Mouse (Mus musculus) stomach, embryonic 14.5 days (tissue): Measurements from ENCODE around the gene Tmem161a. TPM values are rescaled to one million over a fixed set of nuclear protein-coding genes. Genes with fewer than 3 reads are reported as not detected.
"Not testable (repeated sequence)": the region's sequence is repeated elsewhere in the genome, so short reads cannot be mapped to it uniquely, and the experiment has no call there.

ENCODE experiments used
- ATAC-seq: fragments of 200-750 bp; cut with Nextera tagmentation; 2 replicates; pipeline ENCODE4 v1.8.0; 2017; ENCODE audit warnings: low read depth, moderate TSS enrichment; ENCODE audit not compliant: insufficient number of reproducible peaks, insufficient read depth, low FRiP score
- H3K27ac ChIP-seq: fragments of 300-500 bp; sonication (generic); 2 replicates; pipeline ENCODE4 v1.5.1; 2014; ENCODE audit warnings: mild to moderate bottlenecking, low read length, moderate library complexity, mixed read lengths
- H3K27me3 ChIP-seq: fragments of 300-500 bp; sonication (generic); 2 replicates; pipeline ENCODE4 v1.6.1; 2014; ENCODE audit warnings: low read length, control low read depth, mixed read lengths; ENCODE audit not compliant: control insufficient read depth, insufficient read depth
- H3K36me3 ChIP-seq: fragments of 300-500 bp; sonication (generic); 2 replicates; pipeline ENCODE4 v1.6.1; 2014; ENCODE audit warnings: mild to moderate bottlenecking, control low read depth, low read length, moderate library complexity, mixed read lengths; ENCODE audit not compliant: control insufficient read depth, insufficient read depth
- H3K4me1 ChIP-seq: fragments of 300-500 bp; sonication (generic); 2 replicates; pipeline ENCODE4 v1.6.1; 2014; ENCODE audit warnings: low read length, control low read depth, mixed read lengths; ENCODE audit not compliant: control insufficient read depth, insufficient read depth
- H3K4me2 ChIP-seq: fragments of 300-500 bp; sonication (generic); replicated peaks from 2 replicates; pipeline ENCODE4 v1.6.1; 2014; ENCODE audit warnings: low read depth, low read length, control low read depth
- H3K4me3 ChIP-seq: fragments of 300-500 bp; sonication (generic); 2 replicates; pipeline ENCODE4 v1.5.1; 2014; ENCODE audit warnings: low read depth, low read length, control low read depth
- H3K9ac ChIP-seq: fragments of 300-500 bp; sonication (generic); replicated peaks from 2 replicates; pipeline ENCODE4 v1.6.1; 2014; ENCODE audit warnings: low read depth, mild to moderate bottlenecking, control low read depth, low read length, moderate library complexity, mixed read lengths
- H3K9me3 ChIP-seq: fragments of 300-500 bp; sonication (generic); 2 replicates; pipeline ENCODE4 v1.6.1; 2016; ENCODE audit warnings: low read depth, low read length, control low read depth; ENCODE audit not compliant: control insufficient read depth
- WGBS: fragments of 180-500 bp; shearing (Covaris S2); extraction: QIAGEN DNeasy Blood & Tissue Kit; methylation state at CpG from one replicate; pipeline ENCODE4 v1.1.7; 2014; 5-methylcytosine and 5-hydroxymethylcytosine counted together
- polyA plus RNA-seq: library from polyadenylated mRNA; unstranded; fragments of >200 nt; fragmentation: Nextera tagmentation; extraction: Ambion mirVana; gene quantifications from 2 replicates; pipeline ENCODE4 v1.2.1, GENCODE M21; 2014

The Tmem161a gene
- polyA plus RNA-seq, 1 experiment from 2014 or later: 45.3 TPM

DNA sequence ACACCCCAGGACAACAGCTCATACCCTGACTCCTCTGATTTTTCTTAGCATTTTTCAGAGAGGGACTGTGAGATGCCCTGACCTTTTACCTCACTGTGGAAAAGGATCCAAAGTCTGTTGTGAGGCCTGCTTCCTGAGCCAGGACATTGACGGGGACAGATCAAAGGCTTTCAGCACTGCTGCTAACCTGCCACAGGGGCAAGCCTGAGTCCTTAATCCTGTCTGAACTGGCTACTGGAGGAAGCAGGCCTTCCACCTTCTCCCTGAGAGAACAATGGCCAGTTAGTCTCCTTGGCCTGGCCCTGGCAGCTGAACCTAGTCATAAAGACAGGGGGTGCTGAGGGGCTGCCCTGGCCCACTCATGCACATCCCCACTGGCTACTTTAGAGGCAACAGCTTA is 36.0 kb downstream of the Tmem161a start:
- Histone ChIP-seq H3K4me1 (peaks cover 9% of the 10 kb centered on the region; the same call in 1 of the 2 replicates), H3K9me3 (no peaks in the 10 kb centered on the region), H3K4me2 (no peak overlapping the region), H3K27me3 (no peaks in the 10 kb centered on the region), H3K36me3 (no peaks in the 10 kb centered on the region), H3K4me3 (no peak overlapping the region), H3K27ac (no peak overlapping the region), H3K9ac (no peak overlapping the region)
- WGBS: 45% methylated on average over 1 of the region's 1 CpGs
- no peak for ATAC-seq

DNA sequence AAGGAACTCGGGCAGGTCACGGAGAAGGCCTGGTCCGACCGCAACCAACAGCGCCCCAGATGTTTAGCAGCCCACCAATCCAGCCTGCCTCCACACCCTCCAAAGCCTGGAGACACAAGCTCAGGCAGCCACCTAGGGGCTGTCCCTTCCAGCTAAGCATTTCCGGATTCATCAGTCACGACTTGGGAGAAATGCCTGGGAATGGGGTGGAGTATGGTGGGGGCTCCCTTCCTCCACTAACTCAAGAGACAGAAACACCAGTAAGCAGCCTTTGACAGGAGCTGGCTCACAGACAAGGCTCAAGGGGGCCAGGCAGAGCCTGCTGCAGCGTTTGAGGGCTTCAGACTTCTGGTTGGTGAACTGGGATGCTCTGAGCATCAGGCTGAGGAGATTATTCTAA is 38.4 kb downstream of the Tmem161a start:
- Histone ChIP-seq H3K27ac (no peak overlapping the region), H3K27me3 (no peaks in the 10 kb centered on the region), H3K4me1 (peaks cover 9% of the 10 kb centered on the region; the same call in 1 of the 2 replicates), H3K9ac (no peak overlapping the region), H3K4me3 (no peak overlapping the region), H3K4me2 (0 out of 2 replicates have a peak overlapping the region, but pooled peaks have one; percentile 10), H3K36me3 (no peaks in the 10 kb centered on the region), H3K9me3 (no peaks in the 10 kb centered on the region)
- WGBS: 22% methylated on average over 8 of the region's 8 CpGs
- ATAC-seq: no peak

DNA sequence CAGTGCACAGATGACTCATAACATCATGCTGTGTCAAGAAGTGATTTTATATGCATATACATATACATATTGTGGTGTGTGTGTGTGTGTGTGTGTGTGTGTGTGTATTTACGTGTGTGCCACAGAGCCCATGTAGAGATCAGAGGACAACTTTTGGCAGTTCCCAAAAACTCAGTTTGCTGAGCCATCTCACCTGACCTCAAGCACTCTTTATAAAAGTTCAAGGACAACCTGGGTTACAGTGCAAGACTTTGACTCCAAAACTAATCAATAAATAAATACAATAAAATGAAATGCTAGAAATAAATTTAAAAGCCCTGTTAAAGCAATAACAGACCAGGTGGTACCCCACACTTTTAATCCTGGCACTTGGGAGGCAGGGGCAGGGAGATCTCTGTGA is 39.1 kb downstream of the Tmem161a start:
- Histone ChIP-seq H3K27ac (no peak overlapping the region), H3K36me3 (no peaks in the 10 kb centered on the region), H3K4me3 (peak overlapping the region; percentile 68), H3K9me3 (no peaks in the 10 kb centered on the region), H3K9ac (peak overlapping the region; percentile 63; the same call in 1 of the 2 replicates), H3K27me3 (no peaks in the 10 kb centered on the region), H3K4me2 (peak overlapping the region; percentile 99), H3K4me1 (peaks cover 9% of the 10 kb centered on the region; the same call in 1 of the 2 replicates)
- 67% methylated on average over 1 of the region's 1 CpGs for WGBS
- ATAC-seq: no peak

DNA sequence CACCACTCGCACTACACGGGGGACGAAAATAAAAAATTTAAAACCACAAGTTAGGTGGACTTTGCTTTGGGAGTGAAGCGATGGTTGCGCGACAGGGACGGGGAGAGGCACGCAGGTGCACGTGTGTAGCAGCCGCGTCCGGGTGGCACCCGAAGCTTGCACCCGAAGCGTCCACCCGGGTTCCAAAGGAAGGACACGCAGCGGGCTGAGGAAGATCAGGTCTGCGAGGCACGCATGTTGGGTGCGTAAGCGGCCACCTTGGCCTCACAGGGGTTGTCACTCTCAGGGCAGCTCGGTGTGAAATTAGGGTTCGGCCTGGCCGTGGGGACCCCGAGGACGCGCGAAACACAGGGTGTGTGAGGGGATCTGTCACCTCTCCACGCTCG is 39.6 kb downstream of the Tmem161a start:
- no peak for ATAC-seq
- Histone ChIP-seq H3K4me3 (peak overlapping the region; percentile 68), H3K27ac (no peak overlapping the region), H3K9ac (peak overlapping the region; percentile 63), H3K27me3 (no peaks in the 10 kb centered on the region), H3K9me3 (no peaks in the 10 kb centered on the region), H3K4me2 (peak overlapping the region; percentile 99), H3K36me3 (no peaks in the 10 kb centered on the region), H3K4me1 (peaks cover 9% of the 10 kb centered on the region; the same call in 1 of the 2 replicates)
- WGBS: under 1% methylated on average over 31 of the region's 31 CpGs

DNA sequence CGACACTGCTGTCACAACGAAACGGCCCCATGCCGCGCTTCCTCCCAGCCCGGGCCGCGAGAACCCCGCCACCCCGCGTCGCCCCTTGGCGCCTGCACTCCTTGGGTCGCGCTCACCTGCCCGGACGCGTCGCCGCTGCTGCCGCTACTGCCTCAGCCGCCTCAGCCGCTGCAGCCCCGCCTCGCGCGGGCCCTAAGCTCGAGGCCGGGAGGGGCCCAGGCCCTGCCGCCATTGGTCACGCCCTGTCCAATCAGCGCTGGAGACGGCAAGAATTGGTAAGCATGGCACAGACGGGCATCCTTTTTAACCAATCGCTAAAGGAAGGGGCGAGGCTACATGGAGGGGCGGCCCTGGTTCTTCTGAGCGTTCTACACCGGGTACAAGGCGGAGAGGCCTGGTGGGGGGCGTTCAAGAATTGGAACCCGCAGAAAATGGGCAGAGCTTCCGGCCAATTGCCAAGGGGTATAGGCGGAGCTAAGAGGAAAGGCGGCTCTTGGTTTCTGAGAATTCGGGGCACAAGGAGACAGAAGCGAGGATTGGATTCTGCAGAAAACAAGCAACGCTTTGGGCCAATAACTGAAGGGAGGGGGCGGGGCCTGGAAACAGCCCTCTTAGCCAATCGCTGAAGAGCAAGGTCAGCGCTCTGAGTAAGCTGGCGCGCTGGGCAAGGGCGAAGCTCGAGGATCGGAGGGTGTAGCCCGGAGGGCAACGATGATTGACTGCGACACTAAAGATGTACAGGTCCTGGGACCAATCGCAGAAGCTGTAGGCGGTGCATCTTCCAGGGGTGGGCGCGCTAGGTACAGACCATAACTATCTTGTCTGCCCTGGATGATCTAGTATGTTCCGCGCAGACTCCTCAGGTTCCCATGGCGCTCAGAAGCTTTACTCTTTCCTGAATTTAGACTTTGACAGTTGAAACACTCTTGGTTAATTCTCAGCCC is 40.2 kb downstream of the Tmem161a start, which contains the start of gene Slc25a42:
Gene Slc25a42 (minus strand): TSS at position 194 of the 944 bp plus-strand sequence.
- ATAC-seq: peak; percentile 98
- Histone ChIP-seq H3K4me1 (peaks cover 9% of the 10 kb centered on the region; the same call in 1 of the 2 replicates), H3K27ac (no peak within 1 kb of the TSS), H3K4me3 (peak within 1 kb of the TSS; percentile 68), H3K9ac (peak within 1 kb of the TSS; percentile 63), H3K27me3 (no peaks in the 10 kb centered on the region), H3K9me3 (no peaks in the 10 kb centered on the region), H3K36me3 (no peaks in the 10 kb centered on the region), H3K4me2 (peak within 1 kb of the TSS; percentile 99)
- under 1% methylated on average over 66 of the region's 66 CpGs for WGBS

DNA sequence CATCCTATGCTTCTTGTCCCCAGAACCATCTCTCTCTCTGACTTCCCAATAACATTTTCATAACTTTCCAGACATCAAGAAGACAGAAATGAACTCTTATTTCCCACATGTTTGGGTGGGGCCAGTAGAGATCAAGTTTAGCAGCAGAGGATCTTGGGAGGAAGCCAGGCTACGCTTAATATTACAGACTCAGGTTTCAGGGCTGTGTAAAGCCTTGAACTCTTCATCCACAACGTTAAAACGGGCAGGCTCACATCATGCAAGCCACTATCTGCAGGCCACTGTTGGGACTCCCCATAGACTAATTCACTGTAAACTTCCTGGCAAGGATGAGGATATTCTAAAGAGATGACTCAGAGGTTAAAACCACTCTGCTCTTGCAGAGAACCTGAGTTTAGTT is 42.3 kb downstream of the Tmem161a start:
- no peak for ATAC-seq
- no peak overlapping the region for H3K4me2 ChIP-seq
- H3K27ac ChIP-seq: no peak overlapping the region
- no peaks in the 10 kb centered on the region for H3K9me3 ChIP-seq
- no peaks in the 10 kb centered on the region for H3K27me3 ChIP-seq
- peaks cover 9% of the 10 kb centered on the region; the same call in 1 of the 2 replicates for H3K4me1 ChIP-seq
- no peaks in the 10 kb centered on the region for H3K36me3 ChIP-seq
- no peak overlapping the region for H3K4me3 ChIP-seq
- no peak overlapping the region for H3K9ac ChIP-seq
- 78% methylated on average over 3 of the region's 3 CpGs for WGBS

DNA sequence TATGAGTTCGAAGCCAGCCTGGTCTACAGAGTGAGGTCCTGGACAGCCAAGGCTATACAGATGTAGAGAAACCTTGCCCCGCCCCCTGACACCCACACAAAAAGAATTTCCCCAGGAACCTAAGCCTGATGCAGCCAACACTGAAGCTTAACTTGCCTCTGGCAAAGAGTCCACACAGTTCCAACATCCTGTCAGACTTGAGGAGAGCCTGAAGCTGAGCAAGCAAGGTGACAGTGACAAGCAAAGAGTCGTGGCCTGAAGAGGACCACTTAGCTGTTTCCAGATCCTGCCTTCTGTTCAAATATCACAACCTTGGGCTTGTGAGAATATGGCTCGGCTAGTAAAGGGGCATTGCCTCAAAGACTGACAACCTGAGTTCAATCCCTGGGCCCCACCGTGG is 42.9 kb downstream of the Tmem161a start:
- Histone ChIP-seq H3K36me3 (no peaks in the 10 kb centered on the region), H3K9me3 (no peaks in the 10 kb centered on the region), H3K27ac (no peak overlapping the region), H3K4me1 (peaks cover 9% of the 10 kb centered on the region; the same call in 1 of the 2 replicates), H3K9ac (no peak overlapping the region), H3K4me3 (no peak overlapping the region), H3K27me3 (no peaks in the 10 kb centered on the region), H3K4me2 (no peak overlapping the region)
- no peak for ATAC-seq
- WGBS: 65% methylated on average over 5 of the region's 5 CpGs

DNA sequence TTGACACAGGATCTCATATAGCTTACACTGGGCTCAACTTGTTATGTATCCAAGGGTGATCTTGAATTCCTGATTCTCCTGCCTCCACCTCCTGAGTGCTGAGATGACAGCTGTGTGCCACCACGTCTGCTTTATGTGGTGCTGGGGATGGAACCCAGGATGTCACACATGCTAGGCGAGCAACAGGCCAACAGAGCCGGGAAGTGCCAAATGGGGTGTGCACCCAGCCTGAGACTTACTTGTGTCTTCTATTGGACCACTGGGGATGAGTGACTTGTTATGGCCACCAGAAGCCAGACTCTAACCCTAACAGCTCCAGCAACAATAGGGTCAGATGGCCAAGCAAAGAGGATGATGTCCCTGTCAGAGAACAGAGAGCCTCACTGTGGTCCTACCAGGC is 44.0 kb downstream of the Tmem161a start:
- not testable (repeated sequence) for H3K4me3 ChIP-seq, ATAC-seq, H3K27me3 ChIP-seq, H3K36me3 ChIP-seq, H3K4me1 ChIP-seq, H3K9me3 ChIP-seq, H3K27ac ChIP-seq, H3K9ac ChIP-seq, H3K4me2 ChIP-seq
- 69% methylated on average over 3 of the region's 3 CpGs for WGBS
